Mouse (Mus musculus) kidney, adult 8-10 months (tissue): ENCODE results near the gene Slc22a7.

Source experiments
- DNase-seq, 2 experiments: peaks; one replicate each; pipeline ENCODE4 v3.0.0; 2022

Slc22a7 gene

DNA sequence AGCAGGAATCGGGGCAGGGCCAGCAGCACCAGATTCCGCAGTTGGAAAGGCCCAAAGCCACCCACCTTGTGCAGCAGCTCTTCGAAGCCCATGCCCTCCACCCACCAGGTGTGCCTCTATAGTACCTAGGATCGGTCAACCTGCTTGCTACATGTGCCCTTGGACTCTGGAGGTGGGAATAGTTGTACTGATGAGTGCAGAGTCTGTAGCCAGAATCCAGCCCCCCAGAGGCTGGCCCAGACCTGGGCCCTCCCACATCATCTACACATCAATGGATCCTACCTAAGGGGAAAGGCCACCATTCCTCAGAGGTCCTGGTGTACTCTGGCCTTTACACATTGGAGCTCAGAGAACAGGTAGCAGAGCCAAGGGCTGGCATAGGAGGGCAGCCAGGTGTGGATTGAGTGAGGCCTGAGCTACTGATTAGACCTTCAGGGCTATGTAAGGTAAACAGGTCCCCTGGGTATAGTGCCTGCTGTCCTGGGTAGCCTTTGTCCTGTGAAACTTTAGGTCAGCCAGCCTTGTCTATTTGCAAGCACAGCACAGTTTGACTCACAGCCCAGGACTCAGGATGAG, at the start of gene Slc22a7:
Gene Slc22a7, minus strand, starts transcription at position 160 of the 576 bp plus-strand sequence.
- peak; percentile 60 to 78 for DNase-seq

DNA sequence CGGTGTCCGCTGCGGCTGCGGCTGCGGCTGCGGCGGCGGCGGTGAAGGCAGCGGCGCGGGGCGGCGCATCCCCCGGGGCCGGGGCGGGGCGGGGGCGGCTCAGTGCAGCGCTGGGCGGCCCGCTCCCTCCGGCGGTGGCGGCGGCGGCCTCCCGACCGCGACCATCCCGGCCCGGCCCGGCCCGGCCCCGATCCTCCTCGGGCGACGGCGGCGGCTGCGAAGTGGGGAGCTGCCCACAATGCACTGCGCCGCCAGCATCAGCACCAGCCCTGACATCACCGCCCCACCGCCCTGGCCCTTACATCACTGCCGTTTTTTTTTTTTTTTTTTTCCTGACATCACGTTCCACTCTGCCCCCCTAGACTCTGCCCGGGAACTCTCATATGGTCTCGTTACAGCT, 49.2 kb upstream of the Slc22a7 start, which contains the start of gene Ttbk1:
Gene Ttbk1, minus strand, starts transcription at position 245 of the 400 bp plus-strand sequence.
- DNase-seq: no peak

DNA sequence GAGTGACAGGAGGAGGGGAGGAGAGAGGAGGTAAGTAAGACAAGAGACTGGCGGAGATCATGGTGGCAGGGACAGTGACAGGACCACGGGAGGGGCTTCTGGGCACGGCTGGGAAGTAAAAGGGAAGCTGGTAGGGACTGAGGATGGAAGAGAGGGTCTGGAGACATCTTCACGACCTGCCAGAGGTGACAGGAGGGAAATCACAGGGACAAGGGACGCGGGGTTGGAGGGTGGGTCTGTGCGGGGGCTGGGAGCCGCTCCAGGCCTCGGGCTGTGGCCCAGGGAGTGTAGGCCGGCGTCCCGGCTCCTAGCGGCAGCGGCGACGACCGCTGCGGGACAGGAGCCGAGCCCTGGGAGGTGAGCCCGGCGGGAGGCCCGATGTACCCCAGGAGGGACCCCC, 48.7 kb upstream of the Slc22a7 start:
- DNase-seq: no peak

DNA sequence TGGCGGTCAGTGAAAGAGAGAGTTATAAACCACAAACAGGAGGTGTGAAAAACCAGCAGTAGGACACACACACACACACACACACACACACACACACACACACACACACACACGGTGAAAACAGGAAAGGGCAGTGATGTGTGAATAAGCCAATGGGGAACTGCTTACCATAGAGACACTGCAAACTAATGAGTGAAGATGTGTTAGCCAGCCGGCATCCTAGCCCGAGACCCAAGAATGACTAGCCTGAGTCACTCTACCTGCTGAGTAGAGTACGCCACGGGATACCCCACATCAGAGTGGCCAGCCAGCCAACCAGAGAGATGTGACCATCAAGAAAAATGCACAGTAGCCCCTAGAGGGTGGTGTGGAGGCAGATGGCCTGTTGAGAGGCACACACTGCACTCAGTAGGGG, 46.2 kb upstream of the Slc22a7 start:
- DNase-seq: peak in 1 of 2 experiments; percentile 16

DNA sequence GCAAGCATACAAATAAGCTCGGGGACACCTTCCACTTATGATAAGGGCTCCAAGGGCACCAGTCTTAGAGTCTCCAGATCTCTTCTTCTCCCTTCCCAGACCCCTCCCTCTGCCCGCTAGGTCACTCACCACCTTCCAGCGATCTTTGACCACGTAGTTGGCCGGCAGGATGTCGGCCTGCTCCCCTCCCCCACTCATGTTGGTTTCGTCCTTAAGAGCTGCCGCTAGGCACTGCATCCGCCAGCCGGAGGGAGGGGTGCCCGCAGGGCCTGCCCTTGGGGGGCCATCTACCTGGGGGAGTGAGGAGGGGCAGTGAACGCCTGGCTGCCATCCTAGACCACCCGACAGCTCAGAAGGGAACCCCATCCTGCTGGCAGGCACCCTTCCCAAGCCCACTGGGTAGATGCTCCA, 45.8 kb upstream of the Slc22a7 start:
- peak; percentile 86 to 91 for DNase-seq

DNA sequence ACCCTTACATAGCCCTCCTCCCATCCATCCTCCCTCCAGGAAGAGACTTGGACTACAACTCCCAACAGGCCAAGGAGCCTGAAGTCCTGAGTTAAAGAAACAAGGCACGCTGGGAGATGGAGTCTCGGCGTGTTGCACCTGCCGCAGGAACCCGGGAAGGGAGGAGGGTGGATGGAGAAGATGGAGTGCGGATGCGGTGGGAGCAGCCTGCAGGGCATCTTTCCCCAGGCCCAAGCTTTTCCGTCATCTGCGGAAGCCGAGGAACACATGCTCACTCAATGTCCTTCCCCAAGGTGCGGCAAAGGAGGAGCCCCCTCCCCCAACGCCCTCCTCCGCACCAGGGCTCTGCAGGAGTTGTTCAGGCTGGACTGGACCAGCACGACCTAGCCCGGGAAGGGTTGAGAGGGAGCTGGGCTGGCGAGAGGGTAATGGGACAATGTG, 45.3 kb upstream of the Slc22a7 start:
- DNase-seq: peak; percentile 65 to 74

DNA sequence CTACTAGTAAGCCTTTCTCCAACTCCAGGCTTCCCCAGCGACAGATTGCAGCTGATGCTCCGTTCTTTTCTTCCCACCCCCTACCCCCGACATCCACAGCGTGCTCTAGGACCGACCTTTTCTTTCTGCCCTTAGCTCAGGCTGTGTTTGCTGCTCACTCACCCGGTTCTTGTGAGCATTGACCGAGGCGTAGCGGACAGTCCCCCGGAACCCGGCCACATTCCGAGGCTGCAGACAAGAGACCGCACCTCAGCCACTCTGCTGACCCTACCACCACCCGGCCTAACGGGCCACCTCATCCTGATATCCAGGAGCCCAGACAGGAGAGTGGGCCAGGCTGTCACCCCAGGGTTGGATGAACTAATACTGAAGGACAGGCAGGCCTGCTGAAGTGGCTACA, 39.0 kb upstream of the Slc22a7 start:
- peak in 1 of 2 experiments; percentile 47 for DNase-seq

DNA sequence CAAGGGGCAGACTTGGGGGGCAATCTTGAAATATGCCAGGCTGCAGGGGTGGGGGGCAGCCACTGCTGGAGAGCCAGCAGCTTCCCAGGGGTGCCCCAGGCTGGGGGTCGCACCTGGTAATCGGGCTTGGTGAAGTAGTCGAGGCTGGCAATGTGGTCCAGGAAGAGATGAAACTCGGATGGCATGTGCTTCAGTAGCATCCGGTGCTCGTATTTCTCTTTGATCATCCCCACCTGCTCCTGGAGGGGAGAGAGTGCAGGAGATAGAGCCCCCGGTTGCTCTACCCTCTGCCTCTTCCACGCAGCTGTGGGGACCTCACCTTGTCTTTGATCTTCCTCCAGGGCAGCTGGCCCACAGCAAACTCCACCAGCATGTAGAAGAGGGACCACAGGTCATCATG, 38.3 kb upstream of the Slc22a7 start:
- no peak for DNase-seq

DNA sequence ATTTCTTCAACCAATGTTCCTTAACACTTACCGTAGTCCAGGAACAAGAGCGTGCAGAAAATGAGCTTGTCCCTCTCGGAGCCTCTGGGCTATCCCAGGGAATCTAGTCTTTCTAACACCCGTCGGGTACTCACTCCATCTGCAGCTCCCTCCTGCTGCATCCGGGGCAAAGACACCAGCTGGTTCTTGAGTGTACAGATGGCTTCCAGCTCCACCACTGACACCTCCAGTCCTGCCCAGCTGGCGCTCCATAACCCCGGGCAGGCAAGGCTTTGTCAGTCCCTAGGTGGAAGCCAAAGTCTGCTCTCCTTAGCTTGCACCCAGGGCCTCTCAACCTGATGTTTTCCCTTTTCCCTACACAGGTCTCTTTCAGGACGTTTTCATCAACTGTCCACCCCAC, 29.6 kb upstream of the Slc22a7 start:
- no peak for DNase-seq

DNA sequence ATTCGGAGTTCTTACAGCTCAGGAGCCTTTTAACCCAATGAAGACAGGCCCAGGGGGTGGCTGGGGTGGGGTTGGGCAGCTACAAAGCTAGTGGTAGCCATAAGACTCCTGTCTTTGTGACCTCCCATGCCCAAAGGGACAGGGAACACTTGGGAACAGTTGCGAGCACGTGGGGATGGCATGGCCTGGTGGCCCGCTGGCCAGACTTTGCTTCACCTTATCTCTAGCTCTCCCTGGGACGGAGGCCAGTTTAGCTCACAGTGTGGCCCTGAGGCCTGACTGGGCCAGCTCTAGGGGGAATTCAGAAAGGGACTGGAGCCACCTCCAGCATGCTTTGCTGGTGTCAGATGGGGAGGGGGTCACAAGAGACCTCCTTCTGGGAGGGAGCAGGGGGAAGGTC, 24.0 kb upstream of the Slc22a7 start:
- no peak for DNase-seq

DNA sequence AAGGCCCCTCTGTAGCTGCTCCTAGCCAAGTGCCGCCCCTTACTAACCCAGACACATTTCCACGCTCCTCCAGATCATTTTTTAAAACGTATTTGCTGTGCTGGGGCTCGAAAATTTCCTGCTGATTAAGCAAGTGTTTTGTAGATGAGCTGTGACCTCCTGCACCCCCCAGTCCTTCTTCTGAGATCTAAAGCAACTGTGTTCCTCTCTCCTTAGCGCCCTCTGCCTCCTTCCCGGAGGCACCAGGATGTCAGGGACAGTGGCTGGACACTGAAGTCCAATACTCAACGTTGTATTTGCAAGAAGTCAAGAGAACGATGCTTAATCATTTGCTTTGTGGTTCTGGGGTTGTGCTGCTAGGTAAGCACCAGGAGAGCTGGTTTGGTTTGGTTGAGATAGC, 23.1 kb upstream of the Slc22a7 start:
- DNase-seq: no peak

DNA sequence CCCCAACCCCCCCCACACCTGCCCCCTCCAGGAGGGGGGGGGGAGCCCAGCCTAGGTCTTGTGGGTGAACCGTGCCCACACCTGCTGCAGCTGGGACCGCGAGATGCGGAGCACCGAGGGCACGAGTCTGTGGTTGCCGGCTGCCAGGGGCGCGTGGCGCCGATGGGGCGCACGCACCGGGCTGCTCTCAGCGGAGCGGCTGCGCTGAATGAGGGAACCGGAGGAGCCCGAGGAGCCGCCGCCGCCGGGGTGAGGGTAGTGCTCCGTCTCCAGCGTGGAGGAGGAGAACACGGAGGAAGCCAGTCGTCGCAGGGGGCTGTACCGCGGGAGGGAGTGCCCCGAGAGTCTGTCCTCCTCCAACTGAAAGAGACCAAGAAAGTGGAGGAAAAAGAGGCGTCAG, 22.4 kb upstream of the Slc22a7 start:
- no peak for DNase-seq

DNA sequence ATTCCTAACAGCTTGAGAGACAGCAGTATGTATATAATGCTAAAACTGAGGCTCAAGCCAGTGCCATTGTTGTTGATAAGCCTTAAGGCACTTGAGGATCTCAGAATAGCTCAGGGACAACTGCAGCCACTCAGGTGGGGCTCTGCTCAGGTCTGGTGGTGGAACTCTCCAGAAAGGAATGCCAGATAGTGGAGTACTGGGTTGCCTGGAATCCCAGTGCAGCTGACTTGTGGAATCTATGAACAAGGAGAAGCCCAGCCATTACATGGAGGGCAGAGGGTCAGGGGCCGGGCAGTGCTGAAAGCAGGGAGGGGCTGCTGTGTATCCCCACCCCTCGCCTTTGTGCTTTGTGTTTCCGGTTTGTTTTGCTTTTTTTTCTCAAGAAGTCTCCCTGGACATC, 20.2 kb upstream of the Slc22a7 start:
- no peak for DNase-seq

DNA sequence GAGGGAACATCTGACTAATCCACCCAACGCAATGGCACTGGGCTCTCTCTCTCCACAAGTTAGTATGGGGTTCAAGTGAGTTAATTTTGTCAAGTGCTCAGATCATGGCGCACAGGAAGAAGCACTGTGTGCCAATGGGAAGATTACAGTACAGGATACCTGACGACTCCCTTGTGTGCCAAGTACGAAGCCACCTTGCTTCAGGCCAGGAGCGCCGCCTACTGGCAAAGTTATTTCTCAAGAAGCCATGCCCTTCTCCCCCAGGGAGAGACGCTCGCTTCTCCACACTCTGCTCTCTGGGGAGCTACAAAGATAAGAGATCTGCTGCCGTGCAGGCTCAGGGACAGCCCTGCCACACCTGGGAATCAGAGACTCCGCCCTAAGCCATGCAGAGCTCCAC, 19.5 kb upstream of the Slc22a7 start:
- DNase-seq: peak; percentile 33 to 77

DNA sequence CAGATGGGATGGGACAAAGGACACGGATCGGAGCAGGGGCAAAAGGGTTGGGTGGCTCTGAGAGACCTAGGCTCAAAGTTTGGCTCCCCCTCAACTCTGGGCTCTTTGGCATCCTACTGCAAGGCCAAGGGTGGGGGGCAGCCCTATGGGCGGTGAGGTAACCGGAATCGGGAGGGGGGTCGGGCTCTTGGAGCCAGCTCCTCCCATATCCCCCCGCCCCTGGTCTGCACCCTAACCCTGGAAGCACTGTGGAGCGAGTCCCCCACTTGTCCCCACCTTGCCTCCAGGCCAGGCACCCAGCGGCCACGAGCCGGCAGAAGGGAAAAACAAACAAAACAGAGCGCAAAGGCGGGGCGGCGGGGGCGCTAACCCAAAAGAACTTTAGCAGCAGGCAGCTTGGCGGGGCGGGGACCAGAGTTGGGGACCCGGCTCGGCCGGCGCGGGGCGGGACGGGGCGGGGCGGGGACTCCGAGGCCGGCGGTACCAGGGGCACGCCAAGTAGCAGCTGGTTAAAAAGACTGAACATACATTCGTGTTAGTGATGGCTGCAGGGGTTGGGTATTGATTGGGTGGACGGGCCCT, 16.9 kb upstream of the Slc22a7 start:
- peak; percentile 22 to 41 for DNase-seq

DNA sequence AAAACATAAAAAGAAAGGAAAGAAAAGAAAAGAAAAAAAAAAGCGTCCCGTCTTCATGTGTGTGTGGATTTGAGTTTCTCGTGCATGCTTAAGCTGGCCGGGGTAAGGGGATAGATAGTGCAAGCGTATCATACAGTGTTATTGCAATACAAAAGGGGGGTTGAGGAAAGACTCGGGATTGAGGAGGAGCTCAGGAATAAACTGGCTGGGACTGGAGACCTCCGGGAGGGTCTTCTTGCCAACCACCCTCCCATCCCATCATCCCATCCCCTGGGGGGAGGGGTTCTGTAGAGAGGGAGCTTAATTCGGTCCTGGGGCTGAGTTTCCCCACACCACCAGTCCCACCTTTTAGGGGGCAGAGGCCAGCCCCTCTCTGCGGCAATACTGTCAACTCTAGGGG, 16.3 kb upstream of the Slc22a7 start:
- no peak for DNase-seq

DNA sequence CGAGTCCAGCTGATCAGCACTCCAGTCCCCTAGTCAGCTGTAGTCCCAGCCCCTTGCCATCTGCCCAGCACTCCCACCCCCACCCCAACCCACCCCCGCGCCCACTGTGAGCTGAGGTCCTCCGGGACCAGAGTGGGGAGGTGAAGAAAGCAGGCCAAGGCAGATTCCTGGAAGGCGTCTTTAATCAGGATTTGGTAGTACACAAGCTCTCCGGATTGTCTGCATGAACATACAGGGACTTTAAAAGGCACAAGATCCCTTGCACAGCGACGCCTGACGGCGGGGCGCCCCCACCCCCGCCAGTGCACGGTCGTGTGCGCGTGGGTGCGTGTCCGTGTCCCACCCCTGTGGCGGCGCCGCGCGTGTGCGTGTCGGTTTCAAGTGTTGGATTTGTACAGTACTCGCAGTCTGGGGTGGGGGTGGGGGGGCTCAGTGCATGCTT, 15.7 kb upstream of the Slc22a7 start:
- no peak for DNase-seq

DNA sequence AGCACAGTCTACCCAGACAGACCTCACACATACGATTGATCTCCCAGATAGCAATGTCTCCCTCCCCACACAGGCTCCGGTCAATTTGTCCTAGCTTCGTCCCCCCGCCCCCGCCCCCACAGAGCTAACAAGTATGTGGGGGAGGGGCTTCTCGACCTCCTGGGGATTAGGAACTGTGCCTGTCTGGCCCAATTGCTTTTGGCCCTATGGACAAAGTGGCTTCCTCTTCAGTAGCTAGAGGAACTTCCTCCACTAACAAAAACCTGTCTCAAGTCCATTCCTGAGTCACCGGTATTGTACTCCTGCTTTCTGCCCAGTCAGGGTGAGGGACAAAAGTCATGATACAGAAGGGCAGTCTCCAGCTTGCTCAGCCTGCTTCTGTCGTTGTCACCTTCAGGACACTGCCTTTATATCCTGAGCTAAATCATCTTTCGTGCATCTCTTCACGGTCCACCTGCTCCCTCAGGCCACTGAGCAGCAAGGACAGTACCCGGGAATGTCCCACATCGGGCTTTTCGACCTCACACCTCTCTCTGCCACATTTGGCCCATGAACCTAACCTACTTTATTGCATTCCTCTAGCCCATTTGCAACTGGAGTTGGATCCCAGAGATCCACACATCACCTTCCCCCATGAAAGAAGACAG, 15.2 kb upstream of the Slc22a7 start:
- DNase-seq: peak in 1 of 2 experiments; percentile 33

DNA sequence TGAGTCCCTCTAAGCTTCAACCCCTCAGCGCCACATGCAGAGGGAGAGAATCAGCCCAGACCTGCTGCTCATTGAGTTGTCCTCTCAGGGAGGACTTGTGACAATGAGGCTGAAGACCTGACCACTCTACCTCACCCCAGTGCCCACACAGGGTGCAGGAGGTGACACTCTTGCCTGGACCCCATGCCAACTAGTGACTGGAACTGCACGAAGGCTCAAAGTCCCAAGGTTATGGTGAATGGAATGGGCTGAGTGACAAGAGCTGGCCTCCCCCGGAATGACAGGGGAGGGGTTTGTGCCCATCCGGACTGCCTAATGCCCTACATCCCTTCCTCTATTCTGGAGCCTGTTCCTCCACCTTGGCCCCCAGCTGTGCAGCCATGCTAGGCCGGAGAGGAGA, 14.4 kb upstream of the Slc22a7 start:
- peak; percentile 56 to 73 for DNase-seq

DNA sequence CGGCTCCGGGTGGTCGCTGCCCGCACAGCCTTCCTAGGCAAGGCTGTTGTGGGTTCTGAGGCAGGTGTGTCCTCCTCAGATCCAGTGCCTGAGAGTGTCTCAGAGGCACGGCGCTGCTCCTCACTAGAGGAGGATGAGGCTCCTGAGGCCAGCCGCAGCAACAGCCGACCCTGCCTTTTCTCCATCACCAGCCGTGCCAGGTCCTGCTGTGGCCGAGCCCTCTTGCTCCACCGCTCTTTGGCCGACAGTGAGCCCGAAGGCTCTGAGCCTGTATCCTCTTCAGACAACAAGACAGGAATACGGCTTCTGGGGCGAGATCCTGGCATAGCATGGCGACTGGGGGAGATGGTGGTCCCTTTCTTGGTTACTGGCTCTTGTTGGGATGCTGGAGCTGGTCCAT, 8.0 kb upstream of the Slc22a7 start:
- DNase-seq: no peak

DNA sequence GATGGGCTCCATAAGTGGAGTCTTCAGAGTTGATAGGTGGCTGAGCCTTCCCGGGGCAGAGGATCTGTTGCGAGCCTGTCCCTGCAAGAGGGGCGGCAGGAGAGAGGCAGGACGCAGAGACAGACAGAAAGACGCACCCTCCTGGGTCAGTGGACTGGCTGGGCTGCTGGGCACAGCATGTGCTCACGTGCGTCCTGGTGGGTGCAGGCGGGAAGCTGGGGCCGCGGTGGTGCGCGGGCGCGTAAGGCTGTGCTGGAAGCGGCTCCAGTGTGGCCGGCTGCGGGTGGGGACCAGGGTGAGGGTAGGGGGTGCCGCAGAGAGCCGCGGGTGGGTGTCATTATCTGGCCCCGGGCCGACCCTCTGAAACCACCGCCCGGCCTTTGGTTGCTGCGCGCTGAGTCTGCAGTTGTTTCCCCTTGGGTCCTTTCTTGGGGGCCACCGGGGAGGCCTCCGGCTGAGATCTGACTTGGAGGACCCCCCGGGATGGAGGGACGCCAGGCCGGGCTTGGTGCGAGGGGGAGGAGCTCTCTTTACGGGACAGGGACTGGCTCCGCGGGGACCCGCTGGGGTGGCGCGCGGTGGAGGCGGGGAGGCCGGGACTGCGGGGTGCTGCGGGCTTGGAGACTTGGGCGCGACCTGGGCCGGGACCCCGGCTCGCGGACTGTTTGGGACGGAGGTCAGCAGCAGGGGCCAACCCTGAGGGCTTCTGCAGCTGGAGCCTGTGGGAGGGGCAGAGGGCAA, 6.8 kb upstream of the Slc22a7 start:
- no peak for DNase-seq

DNA sequence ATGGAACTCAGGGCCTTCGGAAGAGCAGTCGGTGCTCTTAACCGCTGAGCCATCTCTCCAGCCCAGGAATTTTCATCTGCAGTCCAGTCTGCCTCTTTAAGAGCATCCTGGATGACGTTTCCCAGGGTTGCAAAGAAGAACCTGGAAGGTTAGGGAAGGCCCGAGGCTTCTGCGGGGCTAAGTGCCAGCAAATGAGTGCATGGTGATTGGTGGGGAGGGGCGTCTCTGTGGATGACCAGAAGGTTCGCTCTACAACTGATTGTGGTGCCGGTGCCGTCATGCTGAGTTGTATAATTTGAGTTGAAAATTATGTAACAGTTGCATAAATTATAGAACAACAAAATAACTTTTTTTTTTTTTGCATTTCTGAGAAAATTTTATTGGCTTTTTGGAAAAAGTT, 919 bp upstream of the Slc22a7 start:
- DNase-seq: no peak

DNA sequence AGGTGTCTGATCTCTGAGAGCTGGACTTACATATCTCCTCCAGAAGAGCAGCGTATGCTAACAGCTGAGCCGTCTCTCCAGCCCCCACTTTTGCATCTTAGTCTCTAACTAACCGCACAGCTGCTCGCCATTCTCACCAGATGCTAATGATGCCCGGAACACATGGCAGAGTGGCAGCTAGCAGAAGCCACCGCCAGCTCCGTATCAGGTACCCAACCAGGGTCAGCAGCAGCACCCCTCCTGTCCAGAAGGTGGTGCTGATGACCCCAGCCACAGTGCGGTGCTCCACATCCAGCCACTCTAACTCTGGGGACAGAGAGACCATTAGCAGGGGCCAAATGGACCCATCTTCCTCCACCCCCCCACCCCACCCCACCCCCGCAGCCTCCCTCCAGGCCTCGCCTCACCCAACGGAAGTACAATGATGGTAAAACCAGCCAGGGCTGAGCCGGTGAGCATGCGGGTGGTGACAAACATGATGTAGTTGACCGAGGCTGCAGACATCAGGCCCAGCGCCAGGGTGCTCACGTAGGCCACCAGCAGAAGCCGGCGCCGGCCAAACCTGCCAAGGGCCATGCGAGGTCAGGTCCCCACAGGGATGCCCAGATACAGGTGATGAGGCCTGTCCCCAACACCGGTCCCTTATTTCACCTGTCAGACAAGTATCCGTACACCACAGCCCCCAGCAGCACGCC, 1.4 kb downstream of the Slc22a7 start:
- peak; percentile 28 to 54 for DNase-seq
